Mouse (Mus musculus) neural tube, embryonic 13.5 days (tissue): ENCODE data around the gene D630045J12Rik. TPM values are rescaled to one million over a fixed set of nuclear protein-coding genes. Genes with fewer than 3 reads are reported as not detected.
A peak's percentile ranks its signal among the peaks of the same experiment; 100 is the strongest.

Source experiments
- ATAC-seq: fragments of 200-750 bp; cut with Nextera tagmentation; 2 replicates; pipeline ENCODE4 v1.8.0; 2017; ENCODE audit warnings: low read depth, mild to moderate bottlenecking, moderate TSS enrichment, moderate library complexity
- H3K27ac ChIP-seq: fragments of 300-500 bp; sonication (generic); replicated peaks from 2 replicates; pipeline ENCODE4 v1.5.1; 2015; ENCODE audit warnings: moderate library complexity, mild to moderate bottlenecking, inconsistent platforms
- H3K27me3 ChIP-seq: fragments of 300-500 bp; sonication (generic); 2 replicates; pipeline ENCODE4 v1.6.1; 2015; ENCODE audit warnings: mild to moderate bottlenecking, inconsistent platforms
- H3K36me3 ChIP-seq: fragments of 300-500 bp; sonication (generic); 2 replicates; pipeline ENCODE4 v1.6.1; 2015; ENCODE audit warnings: mild to moderate bottlenecking, inconsistent platforms
- H3K4me1 ChIP-seq: fragments of 300-500 bp; sonication (generic); replicated peaks from 2 replicates; pipeline ENCODE4 v1.6.1; 2015; ENCODE audit warnings: inconsistent platforms
- H3K4me2 ChIP-seq: fragments of 300-500 bp; sonication (generic); 2 replicates; pipeline ENCODE4 v1.6.1; 2015; ENCODE audit warnings: inconsistent platforms, mild to moderate bottlenecking, moderate library complexity
- H3K4me3 ChIP-seq: fragments of 300-500 bp; sonication (generic); 2 replicates; pipeline ENCODE4 v1.5.1; 2015; ENCODE audit warnings: mild to moderate bottlenecking, inconsistent platforms
- H3K9ac ChIP-seq: fragments of 300-500 bp; sonication (generic); 2 replicates; pipeline ENCODE4 v1.6.1; 2015; ENCODE audit warnings: moderate library complexity, mild to moderate bottlenecking, inconsistent platforms
- H3K9me3 ChIP-seq: fragments of 300-500 bp; sonication (generic); 2 replicates; pipeline ENCODE4 v1.6.1; 2016; ENCODE audit warnings: inconsistent platforms
- WGBS: fragments of 180-500 bp; shearing (Covaris S2); methylation state at CpG from one replicate; pipeline ENCODE4 v1.1.7; 2015; 5-methylcytosine and 5-hydroxymethylcytosine counted together
- polyA plus RNA-seq: library from polyadenylated mRNA; unstranded; fragments of >200 nt; fragmentation: Nextera tagmentation; extraction: Ambion mirVana; gene quantifications from 2 replicates; pipeline ENCODE4 v1.2.1, GENCODE M21; 2015

D630045J12Rik gene
- polyA plus RNA-seq, 1 experiment from 2014 or later: 14.6 TPM

- no peak overlapping the region for H3K4me3 ChIP-seq
- 85% methylated on average over 12 of the region's 12 CpGs for WGBS
- H3K4me1 ChIP-seq: peaks cover 57% of the 10 kb centered on the region
- no peak overlapping the region for H3K27ac ChIP-seq
- no peaks in the 10 kb centered on the region for H3K36me3 ChIP-seq
- no peaks in the 10 kb centered on the region for H3K27me3 ChIP-seq
- no peaks in the 10 kb centered on the region for H3K9me3 ChIP-seq
- no peak overlapping the region for H3K4me2 ChIP-seq
- no peak for ATAC-seq
- H3K9ac ChIP-seq: no peak overlapping the region
These were observed 51.0 kb downstream of the D630045J12Rik start for GRCm38 (mm10) chr6:38202816-38203215.

DNA sequence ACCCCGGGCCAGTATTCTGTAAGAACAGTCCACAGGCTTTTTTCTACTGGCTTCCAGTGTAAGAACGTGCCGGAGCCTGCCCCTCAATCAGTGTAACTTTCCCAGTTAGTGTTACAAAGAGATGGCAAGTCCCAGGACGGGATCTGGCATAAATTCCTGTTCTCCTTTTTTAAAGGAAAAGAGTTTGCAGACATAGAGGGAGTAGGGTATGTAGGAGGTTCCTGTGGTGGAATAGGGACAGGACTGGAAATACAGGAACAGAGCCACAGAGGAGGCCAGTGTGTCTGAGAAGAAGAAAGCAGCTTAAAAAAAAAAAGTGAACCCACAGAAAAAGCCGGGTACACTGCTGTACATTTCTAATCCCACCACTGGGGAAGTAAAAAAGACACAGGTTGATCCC lies 52.3 kb downstream of the D630045J12Rik start:
- Histone ChIP-seq H3K36me3 (peaks cover 4% of the 10 kb centered on the region), H3K4me2 (no peak overlapping the region), H3K9ac (no peak overlapping the region), H3K27me3 (no peaks in the 10 kb centered on the region), H3K9me3 (no peaks in the 10 kb centered on the region), H3K4me3 (no peak overlapping the region), H3K4me1 (peaks cover 44% of the 10 kb centered on the region), H3K27ac (no peak overlapping the region)
- WGBS: 75% methylated on average over 5 of the region's 5 CpGs
- ATAC-seq: no peak

- 91% methylated on average over 6 of the region's 6 CpGs for WGBS
- no peaks in the 10 kb centered on the region for H3K27me3 ChIP-seq
- no peak for ATAC-seq
- no peak overlapping the region for H3K4me2 ChIP-seq
- no peak overlapping the region for H3K9ac ChIP-seq
- peaks cover 27% of the 10 kb centered on the region for H3K4me1 ChIP-seq
- no peak overlapping the region for H3K27ac ChIP-seq
- H3K9me3 ChIP-seq: no peaks in the 10 kb centered on the region
- peaks cover 23% of the 10 kb centered on the region for H3K36me3 ChIP-seq
- no peak overlapping the region for H3K4me3 ChIP-seq
These were observed 54.2 kb downstream of the D630045J12Rik start for GRCm38 (mm10) chr6:38199599-38199998.

DNA sequence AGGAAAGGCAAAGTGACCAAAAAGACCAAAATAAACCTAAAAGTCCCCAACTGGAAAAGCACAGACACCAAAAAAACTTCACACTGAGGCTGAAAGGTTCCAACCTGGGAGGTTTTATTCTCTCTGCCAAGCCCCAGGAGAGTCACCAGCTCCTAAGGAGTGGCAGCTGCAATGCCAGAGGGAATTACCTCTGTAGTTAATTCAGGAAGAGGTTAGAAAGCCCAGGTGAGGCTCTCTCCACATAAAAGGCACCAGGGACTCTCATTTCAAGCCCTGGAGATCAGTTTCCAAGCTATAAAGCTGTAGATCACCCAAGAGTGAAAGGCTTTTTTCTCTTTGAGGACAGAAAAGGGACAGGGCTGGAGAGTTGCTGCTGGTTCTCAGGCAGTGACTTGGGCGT lies 55.1 kb downstream of the D630045J12Rik start:
- Histone ChIP-seq H3K9me3 (no peaks in the 10 kb centered on the region), H3K4me2 (no peak overlapping the region), H3K4me1 (peaks cover 23% of the 10 kb centered on the region), H3K4me3 (no peak overlapping the region), H3K27me3 (no peaks in the 10 kb centered on the region), H3K27ac (no peak overlapping the region), H3K36me3 (peaks cover 31% of the 10 kb centered on the region), H3K9ac (no peak overlapping the region)
- WGBS: 42% methylated on average over 1 of the region's 1 CpGs
- ATAC-seq: no peak

DNA sequence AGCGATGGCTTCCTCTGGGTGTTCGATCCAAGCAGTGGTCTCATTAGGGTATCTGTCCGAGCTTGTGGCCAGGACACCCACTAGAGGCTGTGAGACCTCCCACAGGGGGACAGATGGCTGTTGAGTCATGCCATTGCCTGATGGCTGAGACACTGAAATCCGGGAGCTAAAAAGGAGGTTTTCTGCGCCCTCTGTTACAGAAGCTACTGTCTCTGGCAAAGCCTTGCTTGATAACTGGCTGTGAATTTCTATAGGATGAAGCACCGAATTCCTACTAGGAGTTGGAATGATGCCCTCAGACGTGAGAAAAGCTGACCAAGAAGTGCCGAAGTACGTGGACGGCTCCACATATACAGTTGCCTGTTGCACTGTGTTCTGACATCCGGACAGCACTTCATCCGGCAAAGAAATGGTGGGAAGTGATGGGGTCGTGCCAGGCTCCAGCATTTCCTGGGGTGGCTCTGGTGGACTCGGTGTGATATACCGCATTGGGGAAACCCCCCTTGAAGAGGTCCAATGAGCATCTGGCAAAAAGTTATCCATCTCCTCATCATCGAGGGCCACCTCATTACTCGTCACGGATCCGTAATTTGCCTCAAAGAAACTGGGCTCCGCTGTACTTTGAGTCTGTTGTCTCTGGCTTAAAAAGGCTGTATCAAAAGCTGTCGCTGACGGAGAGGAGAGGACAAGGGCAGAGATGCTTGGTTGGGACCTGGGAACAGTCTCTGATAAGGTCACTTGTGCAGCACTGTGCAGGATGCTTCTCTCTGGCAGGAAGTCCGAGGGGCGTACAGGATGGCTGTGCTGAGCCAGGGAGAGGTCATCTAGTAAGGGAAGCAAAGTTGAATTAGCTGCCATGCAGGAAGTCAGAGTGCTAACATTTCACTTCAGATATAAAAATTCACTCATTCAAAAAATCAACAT lies 57.3 kb downstream of the D630045J12Rik start:
- no peak overlapping the region for H3K27ac ChIP-seq
- H3K4me1 ChIP-seq: peaks cover 13% of the 10 kb centered on the region
- WGBS: 92% methylated on average over 24 of the region's 24 CpGs
- no peaks in the 10 kb centered on the region for H3K27me3 ChIP-seq
- H3K36me3 ChIP-seq: peaks cover 48% of the 10 kb centered on the region
- no peak overlapping the region for H3K4me3 ChIP-seq
- H3K9me3 ChIP-seq: no peaks in the 10 kb centered on the region
- H3K9ac ChIP-seq: no peak overlapping the region
- no peak overlapping the region for H3K4me2 ChIP-seq
- no peak for ATAC-seq

DNA sequence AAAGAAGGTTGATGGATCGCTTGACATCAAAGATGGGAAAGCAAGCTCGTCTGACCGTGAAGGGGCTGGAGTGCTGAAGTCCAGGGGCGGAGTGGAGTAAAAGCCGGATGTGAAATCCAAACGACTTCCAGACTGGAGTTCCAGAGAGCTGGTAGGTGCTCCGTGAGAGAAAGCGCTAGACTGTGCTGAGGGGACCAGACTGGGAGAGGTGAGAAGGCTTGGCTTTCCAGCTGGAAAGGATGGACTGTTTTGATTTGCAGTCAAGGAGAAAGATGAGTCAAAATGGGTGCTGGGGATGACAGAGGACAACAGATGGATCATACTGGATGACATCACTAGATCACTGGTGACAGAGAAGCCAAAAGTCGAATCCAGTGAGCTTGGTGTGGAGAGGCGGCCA lies 58.5 kb downstream of the D630045J12Rik start:
- no peak overlapping the region for H3K27ac ChIP-seq

GRCm38 (mm10) chr6:38194046-38194445 lies 59.8 kb downstream of the D630045J12Rik start:
- ATAC-seq: peak; percentile 3; the same call in 1 of the 2 replicates
- H3K4me1 ChIP-seq: peaks cover 5% of the 10 kb centered on the region
- H3K36me3 ChIP-seq: peaks cover 58% of the 10 kb centered on the region
- no peak overlapping the region for H3K4me2 ChIP-seq
- H3K27me3 ChIP-seq: no peaks in the 10 kb centered on the region
- H3K4me3 ChIP-seq: no peak overlapping the region
- H3K9ac ChIP-seq: no peak overlapping the region
- no peaks in the 10 kb centered on the region for H3K9me3 ChIP-seq
- no peak overlapping the region for H3K27ac ChIP-seq
- WGBS: 89% methylated on average over 7 of the region's 7 CpGs

More for the DNA sequence above, 58.5 kb downstream of the D630045J12Rik start:
- H3K27me3 ChIP-seq: no peaks in the 10 kb centered on the region
- no peaks in the 10 kb centered on the region for H3K9me3 ChIP-seq
- 90% methylated on average over 10 of the region's 10 CpGs for WGBS
- H3K4me3 ChIP-seq: no peak overlapping the region
- no peak overlapping the region for H3K4me2 ChIP-seq
- no peak for ATAC-seq
- peaks cover 48% of the 10 kb centered on the region for H3K36me3 ChIP-seq
- no peak overlapping the region for H3K9ac ChIP-seq
- peaks cover 13% of the 10 kb centered on the region for H3K4me1 ChIP-seq

- WGBS: 95% methylated on average over 7 of the region's 7 CpGs
- no peak for ATAC-seq
- H3K36me3 ChIP-seq: peaks cover 67% of the 10 kb centered on the region
These were observed 60.9 kb downstream of the D630045J12Rik start for GRCm38 (mm10) chr6:38192952-38193351.

GRCm38 (mm10) chr6:38186312-38186950 lies 67.4 kb downstream of the D630045J12Rik start:
- no peak overlapping the region for H3K27ac ChIP-seq
- H3K27me3 ChIP-seq: no peaks in the 10 kb centered on the region
- H3K9me3 ChIP-seq: no peaks in the 10 kb centered on the region
- H3K4me1 ChIP-seq: peaks cover 11% of the 10 kb centered on the region
- H3K36me3 ChIP-seq: peaks cover 69% of the 10 kb centered on the region
- no peak overlapping the region for H3K9ac ChIP-seq
- ATAC-seq: no peak
- no peak overlapping the region for H3K4me3 ChIP-seq
- H3K4me2 ChIP-seq: no peak overlapping the region
- 88% methylated on average over 8 of the region's 8 CpGs for WGBS

More at GRCm38 (mm10) chr6:38192952-38193351, 60.9 kb downstream of the D630045J12Rik start:
- no peaks in the 10 kb centered on the region for H3K4me1 ChIP-seq
- H3K27ac ChIP-seq: no peak overlapping the region
- H3K4me3 ChIP-seq: no peak overlapping the region
- H3K4me2 ChIP-seq: no peak overlapping the region
- no peaks in the 10 kb centered on the region for H3K9me3 ChIP-seq
- no peaks in the 10 kb centered on the region for H3K27me3 ChIP-seq
- H3K9ac ChIP-seq: no peak overlapping the region

GRCm38 (mm10) chr6:38184791-38185190 lies 69.0 kb downstream of the D630045J12Rik start:
- H3K4me1 ChIP-seq: peaks cover 12% of the 10 kb centered on the region
- no peak overlapping the region for H3K9ac ChIP-seq
- 53% methylated on average over 8 of the region's 8 CpGs for WGBS
- H3K9me3 ChIP-seq: no peaks in the 10 kb centered on the region
- ATAC-seq: no peak
- H3K4me3 ChIP-seq: no peak overlapping the region
- H3K27me3 ChIP-seq: no peaks in the 10 kb centered on the region
- H3K4me2 ChIP-seq: no peak overlapping the region
- peaks cover 81% of the 10 kb centered on the region for H3K36me3 ChIP-seq
- H3K27ac ChIP-seq: no peak overlapping the region

DNA sequence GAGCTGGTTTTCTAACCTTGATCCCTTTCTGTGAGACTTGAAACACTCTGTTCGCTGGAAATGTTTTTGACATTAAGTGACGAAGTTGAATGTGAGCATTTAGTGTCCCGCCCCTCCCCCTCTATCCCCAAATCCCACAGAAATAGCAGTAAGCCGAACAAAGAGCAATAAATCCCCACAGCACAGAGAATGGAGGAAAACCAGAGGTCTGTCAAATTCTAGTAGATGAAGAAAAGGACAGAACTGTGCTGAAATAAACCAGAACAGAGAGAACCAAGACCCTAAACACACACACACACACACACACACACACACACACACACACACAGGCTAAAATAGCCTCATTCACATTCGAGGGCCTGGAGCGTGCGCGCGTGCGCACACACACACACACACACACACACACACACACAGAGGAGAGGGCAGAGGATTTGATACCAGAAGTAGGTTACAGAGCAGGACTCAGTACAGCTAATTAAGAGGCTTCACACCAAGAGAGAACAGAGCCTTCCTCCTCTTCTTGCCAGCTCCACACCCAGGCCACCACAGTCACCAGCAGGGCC lies 72.0 kb downstream of the D630045J12Rik start:
- no peak overlapping the region for H3K4me3 ChIP-seq
- no peaks in the 10 kb centered on the region for H3K27me3 ChIP-seq
- peak overlapping the region; percentile 56 for H3K27ac ChIP-seq
- no peak overlapping the region for H3K4me2 ChIP-seq
- 0 out of 2 replicates have a peak overlapping the region, but pooled peaks have one; percentile 41 for H3K9ac ChIP-seq
- peaks cover 12% of the 10 kb centered on the region for H3K4me1 ChIP-seq
- no peaks in the 10 kb centered on the region for H3K9me3 ChIP-seq
- peaks cover 87% of the 10 kb centered on the region for H3K36me3 ChIP-seq
- ATAC-seq: no peak
- WGBS: 61% methylated on average over 10 of the region's 10 CpGs

DNA sequence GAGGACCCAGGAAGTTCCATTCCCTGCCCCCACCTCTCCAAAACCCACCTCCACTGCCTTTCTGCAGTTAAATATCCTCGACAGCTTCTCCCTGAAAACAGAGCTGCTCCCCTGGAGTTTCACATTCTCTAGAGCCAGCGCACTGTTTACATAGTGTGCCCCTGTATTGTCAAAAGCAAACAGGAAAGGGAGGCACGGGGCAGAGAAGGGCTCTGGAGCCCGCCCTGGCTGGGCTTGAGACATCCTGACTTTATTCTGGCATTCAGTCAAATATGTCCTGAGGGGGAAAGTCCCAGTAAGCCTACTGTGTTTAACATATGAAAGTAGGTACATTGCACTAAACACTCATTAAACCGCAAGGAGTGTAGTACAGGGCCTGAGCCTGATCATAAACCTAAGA lies 73.1 kb downstream of the D630045J12Rik start:
- H3K9me3 ChIP-seq: no peaks in the 10 kb centered on the region
- no peaks in the 10 kb centered on the region for H3K27me3 ChIP-seq
- ATAC-seq: no peak
- no peak overlapping the region for H3K27ac ChIP-seq
- H3K36me3 ChIP-seq: peaks cover 86% of the 10 kb centered on the region
- H3K9ac ChIP-seq: no peak overlapping the region
- H3K4me3 ChIP-seq: no peak overlapping the region
- H3K4me2 ChIP-seq: no peak overlapping the region
- 43% methylated on average over 5 of the region's 5 CpGs for WGBS
- H3K4me1 ChIP-seq: peaks cover 12% of the 10 kb centered on the region
